Mouse (Mus musculus) right cerebral cortex, postnatal 10 days (tissue): Measurements from ENCODE around the gene Tab1.

Experiments
- DNase-seq, 2 experiments: peaks; one replicate each; pipeline ENCODE4 v3.0.0; 2021; ENCODE audit warnings: low spot score in 2 of 2

Gene Tab1

DNA sequence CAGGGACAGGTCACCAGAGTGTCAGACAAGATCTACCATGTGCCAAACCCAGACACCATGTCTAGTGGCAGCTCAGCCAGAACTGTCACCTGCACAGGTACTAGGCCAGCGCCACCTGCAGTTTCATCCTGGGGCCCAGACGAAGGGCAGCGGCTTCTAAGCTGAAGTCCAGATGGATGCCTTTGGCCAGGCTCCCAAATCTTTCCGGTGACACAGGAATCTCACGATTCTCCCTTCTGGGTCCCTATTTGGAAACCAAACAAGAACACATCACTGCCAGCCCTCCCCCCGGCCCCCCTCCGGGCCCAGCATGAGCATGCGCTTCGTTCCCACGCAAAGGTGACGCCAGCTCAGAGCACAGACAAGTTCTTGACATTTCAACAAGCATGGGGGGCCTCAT, 30.3 kb downstream of the Tab1 start:
- DNase-seq, result peak; percentile 72 to 82

- no peak for DNase-seq
Observed at GRCm38 (mm10) chr15:80163716-80164115, 30.8 kb downstream of the Tab1 start.

- DNase-seq, result peak in 1 of 2 experiments; percentile 29
Observed at GRCm38 (mm10) chr15:80165396-80165795, 32.5 kb downstream of the Tab1 start.

DNA sequence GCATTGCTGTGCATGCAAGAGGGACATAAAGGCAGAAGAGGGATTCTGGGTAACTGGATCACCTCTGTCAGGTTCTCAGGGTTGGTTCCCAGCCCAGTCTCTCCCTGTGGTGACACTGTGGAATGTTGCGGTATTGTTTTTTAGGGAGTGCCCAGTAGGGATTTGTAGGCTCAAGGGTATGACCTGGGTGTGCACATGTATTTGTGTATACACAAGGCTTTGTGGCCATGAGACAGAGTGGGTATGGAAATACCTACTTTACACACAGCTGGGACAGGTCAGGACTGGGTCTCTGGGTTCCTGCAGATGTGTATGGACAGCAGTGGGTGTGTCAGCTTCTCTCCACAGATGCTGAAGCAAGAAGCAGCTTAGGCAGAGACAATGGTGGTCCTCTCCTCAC, 36.6 kb downstream of the Tab1 start:
- no peak for DNase-seq

- DNase-seq, result no peak
Observed at GRCm38 (mm10) chr15:80170357-80170756, 37.4 kb downstream of the Tab1 start.

DNA sequence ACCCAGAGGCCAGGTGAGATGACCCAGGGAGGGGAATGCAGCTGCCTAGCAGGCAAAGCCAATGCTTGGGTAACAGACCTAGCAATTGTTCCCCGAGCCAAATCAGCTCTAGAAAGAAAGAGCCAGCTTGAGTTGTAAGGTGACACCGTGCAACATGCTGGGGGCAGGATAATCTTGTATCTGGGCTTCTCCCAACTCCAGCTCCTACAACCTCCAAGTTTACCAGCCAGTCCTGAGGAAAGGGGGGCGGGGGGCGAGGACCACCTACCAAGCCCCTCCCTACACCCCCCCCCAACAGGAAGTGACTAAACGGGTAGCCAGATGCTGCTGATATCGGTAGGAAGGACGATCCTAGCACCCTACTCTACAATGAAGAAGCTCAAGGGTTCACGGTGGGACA, 38.4 kb downstream of the Tab1 start:
- no peak for DNase-seq

GRCm38 (mm10) chr15:80171791-80172190, 38.9 kb downstream of the Tab1 start:
- DNase-seq, result no peak

DNA sequence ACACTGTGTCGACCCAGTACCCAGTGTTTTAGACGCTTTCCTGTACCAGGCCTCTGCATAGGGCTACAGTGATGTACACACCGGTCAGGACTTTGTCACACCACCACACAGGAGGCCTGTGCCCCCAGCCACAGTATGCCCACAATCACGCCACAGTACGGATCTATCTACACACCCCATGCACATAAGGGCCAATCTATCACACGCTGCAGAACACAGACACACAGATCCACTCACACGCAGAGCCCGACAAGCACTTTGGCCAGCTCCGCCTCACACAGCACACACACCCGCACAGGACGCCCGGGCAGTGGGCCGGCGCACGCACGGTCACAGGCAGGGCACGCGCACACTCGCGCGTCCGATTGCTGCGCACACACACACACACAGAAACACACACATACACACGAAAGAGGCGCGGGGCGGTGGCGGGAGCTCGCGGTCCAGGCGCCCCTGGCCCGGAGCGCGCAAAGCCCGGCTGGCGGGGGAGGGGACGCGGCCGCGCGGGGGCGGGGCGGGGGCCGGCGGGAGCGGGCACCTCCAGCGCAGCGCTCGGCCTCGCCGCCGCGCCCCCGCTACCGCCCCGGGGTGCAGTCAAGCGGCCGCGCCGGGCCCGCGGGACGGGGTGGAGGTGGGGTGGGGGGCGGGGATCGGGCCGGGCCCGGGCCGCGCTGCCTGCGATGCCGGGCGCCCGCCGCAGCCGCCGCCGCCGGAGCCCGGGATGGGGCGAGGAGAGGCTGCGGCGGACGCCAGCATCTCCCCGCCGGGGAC, 40.3 kb downstream of the Tab1 start, which contains the start of gene Mgat3:
Gene Mgat3, plus strand, starts transcription at position 721 of the 771 bp plus-strand sequence.
- peak; percentile 73 to 75 for DNase-seq

- DNase-seq, result peak; percentile 70 to 74
Observed at GRCm38 (mm10) chr15:80173781-80174597, 41.1 kb downstream of the Tab1 start.

DNA sequence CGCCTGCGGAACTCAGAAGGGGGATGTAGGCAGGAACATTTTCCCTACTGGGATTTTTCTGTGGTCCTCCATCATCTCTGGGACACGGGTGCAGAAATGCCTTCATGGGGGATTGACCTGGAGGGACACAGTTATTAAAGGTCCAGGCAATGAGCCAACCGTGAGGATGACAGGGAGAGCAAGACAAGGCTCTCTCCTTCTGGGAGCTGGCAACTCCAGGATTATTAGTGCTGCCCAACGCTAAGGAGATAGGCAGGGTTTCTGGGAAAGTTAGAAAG, 41.6 kb downstream of the Tab1 start:
- DNase-seq, result no peak

DNA sequence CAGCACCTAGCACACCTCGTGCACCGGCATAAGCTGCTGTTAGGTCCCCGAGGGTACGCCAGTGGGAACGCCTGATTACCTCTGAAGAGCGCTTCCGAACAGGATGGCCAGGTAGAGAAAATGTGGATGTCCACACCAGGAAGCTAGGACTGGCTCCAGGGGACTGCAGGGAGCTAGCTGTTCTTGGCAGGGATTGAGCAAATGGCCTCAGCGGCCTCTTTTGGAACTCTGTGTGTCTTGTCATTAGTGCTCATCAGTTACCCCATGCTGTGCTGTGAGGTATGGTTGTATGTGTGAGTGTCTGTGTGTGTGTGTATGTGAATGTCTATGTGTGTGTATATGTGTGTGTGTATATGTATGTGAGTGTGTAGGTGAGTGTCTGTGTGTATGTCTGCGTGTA, 42.4 kb downstream of the Tab1 start:
- DNase-seq, result no peak

GRCm38 (mm10) chr15:80175756-80176155, 42.8 kb downstream of the Tab1 start:
- DNase-seq, result no peak

DNA sequence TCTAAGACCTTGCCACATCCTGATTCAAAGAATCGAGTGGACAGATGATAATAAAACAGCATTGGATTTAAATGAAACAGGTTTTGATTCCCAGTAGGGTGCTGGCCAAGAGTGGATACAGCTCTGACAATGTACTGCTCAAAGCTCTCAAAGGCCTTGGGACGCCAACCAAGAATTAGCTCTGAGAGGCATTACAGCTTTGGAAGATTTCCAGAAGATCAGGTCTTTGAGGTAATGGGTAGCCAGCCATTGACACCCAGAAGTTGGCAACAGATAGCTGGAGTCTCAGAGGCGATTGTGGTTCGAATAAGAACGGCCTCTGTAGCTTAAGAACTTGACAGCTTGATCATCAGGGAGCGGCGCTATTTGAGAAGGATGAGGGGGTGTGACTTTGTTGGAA, 48.6 kb downstream of the Tab1 start:
- DNase-seq, result no peak

GRCm38 (mm10) chr15:80182072-80182700, 49.3 kb downstream of the Tab1 start:
- DNase-seq, result no peak

- DNase-seq, result no peak
Observed at GRCm38 (mm10) chr15:80188927-80189326, 56.0 kb downstream of the Tab1 start.

DNA sequence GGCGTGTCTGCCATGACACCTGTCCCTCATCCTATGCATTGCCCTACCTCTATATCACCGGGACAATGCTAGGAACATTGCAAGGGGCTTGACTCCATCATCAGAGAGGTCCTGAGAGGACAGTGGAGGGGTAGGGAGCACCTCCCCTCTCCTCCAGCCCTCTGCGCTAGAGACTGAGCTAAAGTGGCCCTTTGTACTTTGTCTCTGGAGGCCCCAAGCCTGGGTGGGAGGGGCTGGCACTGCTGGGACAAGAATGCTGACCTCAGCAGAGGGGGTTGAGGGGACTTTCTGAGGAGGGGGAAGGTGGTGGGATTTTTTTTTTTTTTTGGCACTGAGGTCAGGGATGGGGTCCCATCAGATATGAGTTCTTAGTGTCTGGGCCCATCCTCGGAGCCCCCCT, 57.1 kb downstream of the Tab1 start:
- DNase-seq, result no peak

DNA sequence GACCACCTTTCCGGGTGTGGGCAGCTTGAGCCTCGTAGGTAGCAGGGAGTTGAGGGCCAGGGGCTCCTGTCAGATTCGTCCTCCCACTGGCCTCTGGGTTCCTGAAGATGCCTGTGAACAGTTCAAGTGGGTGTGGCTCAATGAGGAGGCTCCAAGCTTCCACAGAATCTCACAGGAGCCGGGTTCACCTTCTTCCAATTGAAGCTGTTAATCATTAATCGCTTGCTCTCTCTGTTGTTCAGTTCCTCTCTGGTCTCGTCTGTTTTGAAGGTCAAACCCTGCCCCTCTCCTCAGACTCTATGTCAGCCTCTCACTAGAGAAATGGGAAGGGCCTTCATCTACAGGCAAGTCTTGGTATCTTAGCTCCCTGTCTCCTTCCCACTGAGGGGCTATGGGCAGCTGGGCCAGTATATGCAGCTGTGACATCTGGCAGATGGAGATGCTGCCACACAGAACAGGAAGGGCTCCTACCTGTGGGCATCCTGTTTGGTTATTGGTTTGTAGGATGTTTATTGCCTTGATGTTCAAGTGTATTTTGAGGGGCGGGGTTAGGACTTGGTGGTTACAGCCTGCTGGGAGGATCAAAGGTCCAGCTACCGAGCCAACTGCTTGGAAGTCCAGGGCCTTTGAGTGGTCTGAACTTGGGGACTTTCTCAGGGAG, 58.8 kb downstream of the Tab1 start:
- no peak for DNase-seq

DNA sequence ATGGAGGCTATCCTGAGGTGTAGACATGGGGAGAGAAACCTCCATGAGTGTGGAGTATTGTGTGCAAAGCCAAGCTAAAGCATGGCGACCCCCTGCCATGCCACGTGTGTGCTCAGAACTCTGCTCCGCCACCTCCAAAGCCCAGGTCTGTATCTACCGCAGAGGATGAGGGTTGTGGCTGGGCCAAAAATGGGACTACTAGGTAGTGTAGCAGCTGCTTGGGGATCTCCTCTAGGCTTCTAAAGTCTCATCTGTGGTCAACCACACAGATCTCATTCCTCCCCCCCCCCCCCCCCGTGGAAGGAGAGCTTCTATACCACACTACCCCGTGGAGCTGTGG, 59.3 kb downstream of the Tab1 start:
- DNase-seq, result no peak

DNA sequence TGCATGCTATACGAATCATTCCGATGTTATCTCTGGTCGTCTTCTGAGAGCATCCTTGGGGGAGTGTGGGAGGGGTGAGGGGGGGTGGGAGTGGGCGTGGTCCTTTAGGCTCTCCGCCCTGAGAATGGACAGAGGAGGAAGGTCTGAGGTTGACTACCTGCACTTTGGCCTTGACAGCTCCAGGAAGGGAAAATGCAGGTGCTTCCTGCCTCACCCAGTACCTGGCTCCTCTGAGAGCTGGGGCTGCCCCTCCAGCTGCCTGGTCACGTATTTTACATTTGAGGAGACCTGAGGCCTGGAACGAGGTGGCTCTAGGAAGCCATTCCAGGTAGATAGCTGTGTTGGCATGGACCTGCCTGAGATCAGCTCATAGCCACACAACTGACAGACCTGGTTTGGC, 59.9 kb downstream of the Tab1 start:
- DNase-seq, result no peak

- no peak for DNase-seq
Observed at GRCm38 (mm10) chr15:80199556-80199955, 66.6 kb downstream of the Tab1 start.

GRCm38 (mm10) chr15:80202111-80202775, 69.3 kb downstream of the Tab1 start:
- peak; percentile 58 to 68 for DNase-seq

- no peak for DNase-seq
Observed at GRCm38 (mm10) chr15:80203406-80203805, 70.5 kb downstream of the Tab1 start.
